Mouse (Mus musculus) colon, adult 2 months (tissue): Measurements from ENCODE around the gene Abca17. TPM values are rescaled to one million over a fixed set of nuclear protein-coding genes. Genes with fewer than 3 reads are reported as not detected.

Source experiments
- polyA plus RNA-seq: library from polyadenylated mRNA; depleted of rRNA; stranded (reverse); fragments of >200 nt; gene quantifications from 2 replicates; pipeline ENCODE4 v1.2.3, GENCODE M21; 2012; rRNA removed

Abca17 gene
- not detected in 2 replicates for polyA plus RNA-seq

DNA sequence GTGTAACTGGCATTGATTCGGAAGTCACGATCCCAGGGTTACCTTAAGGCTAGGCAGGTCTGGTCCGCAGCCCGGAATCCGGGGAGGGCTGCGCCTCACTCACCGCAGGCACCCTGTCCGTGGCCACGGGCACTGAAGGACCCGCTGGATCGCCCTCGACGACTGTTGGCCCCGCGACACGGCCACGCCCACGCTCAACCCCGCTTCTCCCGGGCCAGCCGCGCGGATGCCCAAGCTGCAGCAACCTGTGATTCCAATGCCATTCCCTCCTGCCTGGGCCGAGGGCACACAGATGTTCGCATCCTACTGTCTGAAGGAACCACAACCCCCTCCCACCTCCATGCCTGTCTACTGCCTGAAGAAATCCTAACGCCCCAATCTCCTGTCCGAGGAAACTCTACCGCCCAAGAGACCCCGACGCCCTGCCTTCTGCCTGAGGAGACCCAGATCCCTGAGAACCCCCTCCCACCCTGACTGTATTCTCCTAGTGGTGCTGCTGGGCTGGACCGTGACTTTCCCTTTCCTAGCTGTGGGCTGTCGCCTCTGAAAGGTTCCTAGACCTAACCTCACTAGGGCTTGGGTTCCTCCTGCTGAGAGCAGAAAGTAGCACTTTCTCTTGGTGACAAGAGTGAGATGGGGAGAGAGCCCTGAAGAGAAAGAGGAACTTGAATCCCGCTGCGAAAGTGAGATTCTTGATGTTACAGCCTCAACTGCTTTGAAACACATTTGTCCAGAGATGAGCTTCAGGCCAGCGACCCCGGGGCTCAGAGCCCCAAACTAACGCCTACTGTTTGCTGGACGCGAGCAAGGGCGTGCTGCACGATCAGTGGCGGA, at the start of gene Abca17:
Abca17 (minus strand) TSS at position 143 of the 834 bp plus-strand sequence.

GRCm38 (mm10) chr17:24351760-24352357, 991 bp upstream of the Abca17 start, which contains the start of gene Abca3:
Gene Abca3 (plus strand): TSS chr17:24351950.

DNA sequence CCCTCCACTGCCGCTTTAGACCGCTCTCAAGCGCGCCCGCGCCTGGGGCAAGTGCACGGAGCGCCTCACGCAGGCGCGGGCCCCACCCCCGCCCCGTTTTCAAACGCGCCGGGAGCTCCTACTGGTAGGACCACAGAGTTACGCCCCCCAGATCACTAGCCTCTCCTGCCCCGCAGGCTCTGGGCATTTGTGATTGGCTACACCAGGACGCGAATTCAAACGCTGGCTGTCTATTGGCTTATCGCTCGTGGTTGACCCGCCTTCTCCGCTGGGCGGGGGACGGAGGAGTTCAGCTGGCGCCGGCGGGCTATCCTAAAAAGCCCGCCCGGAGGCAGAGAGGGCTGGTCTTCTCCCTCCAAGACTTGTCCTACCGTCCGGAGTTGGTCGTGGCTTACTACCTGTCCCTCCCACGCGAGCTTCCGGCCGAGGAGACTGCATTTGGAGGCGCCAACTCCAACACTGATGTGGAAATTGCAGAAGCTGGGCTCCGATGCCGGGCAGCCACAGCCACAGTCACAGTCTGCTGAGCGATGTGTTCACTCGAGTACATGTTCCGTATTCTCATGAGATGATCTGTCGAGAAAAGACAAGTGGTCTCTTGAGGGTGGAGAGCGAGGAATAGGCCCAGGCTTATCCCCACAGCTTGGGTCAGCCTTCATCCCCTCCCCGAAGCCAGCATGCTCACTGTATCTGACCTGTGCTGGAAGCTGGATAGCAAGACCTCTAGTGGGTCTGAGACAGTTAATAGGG, 99.4 kb downstream of the Abca17 start, which contains the start of gene Ccnf:
Ccnf (minus strand) TSS at position 165 of the 750 bp plus-strand sequence.

GRCm38 (mm10) chr17:24220435-24221411, 130.1 kb downstream of the Abca17 start, which contains the start of gene Tedc2:
Gene Tedc2 (minus strand): TSS chr17:24220851.

Other genes starting within 250 kb of the Abca17 start
- 16.9 and 17.2 TPM in 2 replicates for gene Pdpk1, start 200.1 kb downstream of the Abca17 start, polyA plus RNA-seq
- gene Amdhd2, start 187.3 kb downstream of the Abca17 start, polyA plus RNA-seq = 85.8 and 87.8 TPM in 2 replicates
- gene Atp6v0c, start 181.4 kb downstream of the Abca17 start, polyA plus RNA-seq = 675 and 920 TPM in 2 replicates
- gene Tbc1d24, start 145.5 kb downstream of the Abca17 start, polyA plus RNA-seq = 16.1 and 30.2 TPM in 2 replicates
- 1.6 and 2.4 TPM in 2 replicates for gene Ntn3, start 141.5 kb downstream of the Abca17 start, polyA plus RNA-seq
- gene Tedc2, start 130.2 kb downstream of the Abca17 start, polyA plus RNA-seq = 7.2 and 8.4 TPM in 2 replicates
- gene Ccnf, start 99.6 kb downstream of the Abca17 start, polyA plus RNA-seq = 8.1 and 8.6 TPM in 2 replicates
- gene Abca3, start 882 bp upstream of the Abca17 start, polyA plus RNA-seq = 38.7 and 43.5 TPM in 2 replicates
- 86.7 and 89.1 TPM in 2 replicates for gene Rnps1, start 63.5 kb upstream of the Abca17 start, polyA plus RNA-seq
- gene Eci1, start 75.6 kb upstream of the Abca17 start, polyA plus RNA-seq = 83.1 and 90.4 TPM in 2 replicates
- 8.1 and 11.0 TPM in 2 replicates for gene Dnase1l2, start 92.0 kb upstream of the Abca17 start, polyA plus RNA-seq
- gene E4f1, start 119.2 kb upstream of the Abca17 start, polyA plus RNA-seq = 86.5 and 103 TPM in 2 replicates
- 161 and 194 TPM in 2 replicates for gene Pgp, start 119.3 kb upstream of the Abca17 start, polyA plus RNA-seq
- 2.0 and 2.5 TPM in 2 replicates for gene Bricd5, start 122.8 kb upstream of the Abca17 start, polyA plus RNA-seq
- gene Mlst8, start 128.0 kb upstream of the Abca17 start, polyA plus RNA-seq = 45.6 and 60.0 TPM in 2 replicates
- 1.5 and 1.7 TPM in 2 replicates for gene Caskin1, start 137.5 kb upstream of the Abca17 start, polyA plus RNA-seq
- gene Traf7, start 176.9 kb upstream of the Abca17 start, polyA plus RNA-seq = 179 and 213 TPM in 2 replicates
- 0.26 and 1.8 TPM in 2 replicates for gene Rab26, start 183.1 kb upstream of the Abca17 start, polyA plus RNA-seq
- gene Pkd1, start 198.8 kb upstream of the Abca17 start, polyA plus RNA-seq = 80.1 and 86.9 TPM in 2 replicates